Mouse (Mus musculus) brain, embryonic 14.5 days (tissue): ENCODE data around the gene Rnase13. TPM values are rescaled to one million over a fixed set of nuclear protein-coding genes. Genes with fewer than 3 reads are reported as not detected.
A peak's percentile ranks its signal among the peaks of the same experiment; 100 is the strongest.

Experiments used
- DNase-seq: peaks from one replicate; pipeline ENCODE4 v3.0.0-alpha.2; 2011; ENCODE audit warnings: low read depth
- CTCF ChIP-seq: fragments of 200-500 bp; IDR thresholded peaks from 2 replicates; pipeline ENCODE4 v1.5.1; 2012; ENCODE audit warnings: inconsistent platforms, mild to moderate bottlenecking, moderate library complexity, borderline replicate concordance; ENCODE audit not compliant: insufficient read depth, insufficient read length; ENCODE audit errors: extremely low read depth
- POLR2A ChIP-seq: fragments of 200-500 bp; IDR thresholded peaks from 2 replicates; pipeline ENCODE4 v1.6.1; 2012; ENCODE audit warnings: mild to moderate bottlenecking, inconsistent platforms, borderline replicate concordance; ENCODE audit not compliant: poor library complexity, insufficient read depth, insufficient read length, severe bottlenecking; ENCODE audit errors: extremely low read depth
- polyA plus RNA-seq: library from polyadenylated mRNA; depleted of rRNA; stranded (reverse); fragments of >200 nt; gene quantifications from 2 replicates; pipeline ENCODE4 v1.2.3, GENCODE M21; 2012

Gene Rnase13
- polyA plus RNA-seq, 1 experiment, result not detected

DNA sequence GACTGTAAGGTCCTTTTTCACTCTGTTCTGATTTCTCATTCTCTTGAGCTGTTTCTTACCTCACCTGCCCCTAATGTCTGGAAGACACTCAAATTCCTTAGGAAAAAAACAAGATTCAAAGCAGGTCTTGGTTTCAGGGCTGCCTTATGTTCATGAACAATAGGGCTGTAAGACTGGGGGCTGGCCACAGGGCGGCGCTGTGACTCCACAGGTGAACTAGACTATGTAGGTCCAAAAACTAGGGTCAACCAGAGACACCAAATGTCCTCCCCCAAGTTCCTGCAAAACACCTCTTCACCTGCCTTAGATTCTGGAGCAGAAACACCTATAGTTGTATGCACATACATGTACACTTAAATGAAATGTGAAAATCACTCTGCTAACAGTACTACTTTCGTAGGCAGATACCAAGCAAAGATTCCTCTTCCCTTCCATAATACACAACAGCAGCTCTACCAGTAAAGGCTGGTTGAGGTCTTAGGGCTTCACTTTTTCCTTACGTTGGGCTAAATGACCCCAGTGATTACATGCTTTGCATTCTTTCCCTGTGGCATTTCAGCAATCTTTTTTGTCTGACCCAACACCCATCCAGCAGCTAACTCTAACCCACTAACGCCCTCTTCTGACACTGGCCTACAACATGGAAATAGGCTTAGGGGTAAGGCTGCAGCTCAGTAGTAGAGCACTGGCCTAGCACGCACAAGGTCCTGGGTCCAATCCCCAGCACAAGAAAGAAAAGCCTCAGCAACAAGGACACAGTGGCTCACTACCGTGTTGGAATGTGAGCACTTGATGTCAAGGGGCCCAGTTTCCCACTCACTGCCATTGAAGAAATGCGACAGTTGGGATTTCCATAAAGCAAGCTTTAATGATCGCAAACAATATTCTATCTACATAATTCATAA lies 19.5 kb downstream of the Rnase13 start:
- peak; percentile 91 for TF ChIP-seq CTCF
- TF ChIP-seq POLR2A, result no peak
- DNase-seq, result peak; percentile 86

DNA sequence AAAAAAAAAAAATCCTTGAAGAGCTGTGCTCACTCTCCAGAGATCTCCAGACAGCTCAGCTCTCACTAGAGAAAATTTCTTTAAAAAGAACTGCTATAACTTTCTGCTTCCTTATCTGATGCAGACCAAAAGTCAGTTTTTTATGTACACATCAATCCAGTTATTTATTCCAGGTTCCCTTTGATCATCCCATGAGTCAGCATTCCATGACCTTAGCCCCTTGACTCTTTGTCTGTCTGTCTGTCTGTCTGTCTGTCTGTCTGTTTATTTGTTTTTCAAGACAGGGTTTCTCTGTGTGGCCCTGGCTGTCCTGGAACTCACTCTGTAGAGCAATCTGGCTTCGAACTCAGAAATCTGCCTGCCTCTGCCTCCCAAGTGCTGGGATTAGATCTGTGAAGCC lies 23.2 kb downstream of the Rnase13 start:
- TF ChIP-seq CTCF, result no peak
- DNase-seq, result no peak

DNA sequence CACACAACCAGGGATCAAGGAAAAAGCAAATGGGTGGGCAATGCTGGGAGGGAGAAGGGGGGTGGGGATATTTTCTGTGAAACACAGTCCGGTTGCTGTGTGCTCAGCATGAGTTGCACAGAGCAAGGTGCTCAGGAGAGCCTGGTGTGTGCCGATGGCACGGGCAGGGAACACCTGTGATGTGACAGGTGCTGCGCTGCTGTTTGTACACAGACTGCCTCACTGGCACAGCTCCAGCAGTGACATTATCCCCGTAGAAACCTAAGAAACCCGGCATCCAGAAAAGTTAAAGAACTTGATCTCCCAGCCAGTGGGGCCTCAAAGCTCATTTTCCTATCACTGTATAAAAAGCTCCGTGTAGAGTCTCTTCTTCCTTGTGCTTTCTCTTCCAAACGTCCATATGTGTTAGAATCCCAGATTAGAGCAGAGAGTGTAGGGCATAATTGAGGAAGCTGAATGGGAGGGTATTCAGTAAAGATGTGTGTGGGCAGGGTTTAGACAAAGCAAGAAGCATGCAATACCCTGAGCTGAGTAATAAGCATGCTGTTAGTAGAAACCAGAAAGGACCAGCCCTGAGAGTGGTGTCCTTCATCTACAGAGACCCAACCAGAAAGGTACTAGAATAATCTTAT lies 25.9 kb downstream of the Rnase13 start:
- TF ChIP-seq CTCF (no peak), POLR2A (no peak)
- no peak for DNase-seq

DNA sequence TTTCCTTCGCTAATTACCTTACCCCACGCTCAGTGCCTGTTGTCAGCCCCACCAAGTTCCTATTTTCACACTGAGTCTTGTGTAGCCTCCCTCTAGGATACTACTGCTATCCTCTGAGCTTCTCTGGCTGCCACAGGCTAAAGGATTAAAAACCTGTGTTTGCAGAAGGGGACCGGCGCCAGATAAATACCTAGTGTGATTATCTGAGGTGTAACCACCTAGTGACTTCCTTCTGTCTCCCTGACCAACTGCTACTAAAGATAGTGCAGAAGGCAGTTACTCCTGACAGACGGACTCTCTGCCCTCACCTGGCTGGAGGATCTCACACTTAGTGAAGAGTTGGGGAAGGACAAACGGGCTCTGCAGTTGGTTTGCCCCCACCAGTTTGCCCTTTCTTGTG lies 26.6 kb downstream of the Rnase13 start:
- TF ChIP-seq CTCF (no peak), POLR2A (no peak)
- no peak for DNase-seq

DNA sequence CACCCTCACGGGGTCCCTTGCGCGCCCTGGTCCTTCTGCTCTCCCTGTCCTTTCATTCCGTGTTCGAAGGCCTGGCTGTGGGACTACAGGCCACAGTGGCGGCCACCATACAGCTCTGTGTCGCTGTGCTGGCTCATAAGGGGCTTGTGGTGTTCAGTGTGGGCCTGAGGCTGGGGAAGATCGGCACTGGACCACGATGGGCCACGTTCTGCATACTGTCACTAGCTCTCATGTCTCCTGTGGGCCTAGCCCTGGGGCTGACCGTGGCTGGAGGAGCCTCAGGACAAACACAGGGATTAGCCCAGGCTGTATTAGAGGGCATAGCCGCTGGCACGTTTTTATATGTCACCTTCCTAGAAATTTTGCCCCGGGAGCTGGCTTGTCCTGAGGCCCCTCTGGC lies 27.5 kb downstream of the Rnase13 start:
- TF ChIP-seq POLR2A (no peak), CTCF (no peak)
- no peak for DNase-seq

DNA sequence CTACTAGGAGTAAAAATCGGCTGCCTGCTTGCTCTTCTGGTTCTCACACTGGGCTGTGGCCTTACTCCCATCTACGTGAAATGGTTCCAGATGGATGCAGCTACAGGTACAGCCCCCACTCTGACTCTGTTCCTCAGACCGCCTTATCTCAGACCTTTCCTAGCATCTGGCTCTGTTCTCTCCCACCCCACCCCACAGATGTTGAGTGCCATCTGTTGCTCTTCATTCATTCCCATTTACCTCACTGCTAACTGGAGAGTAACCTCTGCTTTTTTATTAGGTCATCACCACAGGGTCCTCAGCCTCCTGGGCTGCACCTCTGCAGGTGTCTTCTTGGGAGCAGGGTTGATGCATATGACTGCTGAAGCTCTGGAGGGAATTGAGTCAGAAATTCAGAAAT lies 28.8 kb downstream of the Rnase13 start:
- DNase-seq, result no peak
- TF ChIP-seq POLR2A, result no peak
- no peak for TF ChIP-seq CTCF

DNA sequence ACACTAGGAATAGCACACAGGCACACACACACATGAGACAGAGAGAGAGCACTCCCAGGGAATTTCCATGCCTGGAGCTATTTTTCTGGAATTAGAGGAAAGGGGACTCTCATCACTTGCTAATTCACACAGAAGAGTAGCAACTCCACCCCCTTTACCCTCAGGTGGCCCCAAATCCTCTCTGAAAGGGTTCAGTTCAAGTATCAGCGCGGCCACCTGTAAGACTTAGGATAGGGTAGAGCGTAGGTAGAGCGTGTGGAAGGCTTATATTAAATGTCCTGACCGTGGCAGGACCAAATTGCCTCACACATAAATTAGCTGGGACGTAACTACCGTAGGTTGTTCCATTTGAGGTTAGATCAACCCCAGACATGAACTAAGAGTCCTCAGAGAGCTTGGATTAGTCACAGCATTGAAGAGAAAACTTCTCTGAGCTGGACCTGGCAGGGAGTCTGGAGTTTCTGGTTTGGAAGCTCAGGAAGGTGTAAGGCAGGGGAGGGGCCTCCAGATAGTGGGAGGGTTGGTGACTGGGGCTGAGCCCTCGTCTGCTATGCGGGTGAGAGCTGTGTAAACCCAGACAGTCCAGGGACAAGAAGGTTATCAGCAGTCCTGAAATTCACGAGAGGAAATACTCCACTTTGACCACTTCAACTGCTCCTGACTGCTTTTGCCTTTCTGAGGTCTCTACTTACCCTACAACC lies 29.3 kb downstream of the Rnase13 start:
- no peak for DNase-seq
- TF ChIP-seq POLR2A, result no peak
- TF ChIP-seq CTCF, result no peak

DNA sequence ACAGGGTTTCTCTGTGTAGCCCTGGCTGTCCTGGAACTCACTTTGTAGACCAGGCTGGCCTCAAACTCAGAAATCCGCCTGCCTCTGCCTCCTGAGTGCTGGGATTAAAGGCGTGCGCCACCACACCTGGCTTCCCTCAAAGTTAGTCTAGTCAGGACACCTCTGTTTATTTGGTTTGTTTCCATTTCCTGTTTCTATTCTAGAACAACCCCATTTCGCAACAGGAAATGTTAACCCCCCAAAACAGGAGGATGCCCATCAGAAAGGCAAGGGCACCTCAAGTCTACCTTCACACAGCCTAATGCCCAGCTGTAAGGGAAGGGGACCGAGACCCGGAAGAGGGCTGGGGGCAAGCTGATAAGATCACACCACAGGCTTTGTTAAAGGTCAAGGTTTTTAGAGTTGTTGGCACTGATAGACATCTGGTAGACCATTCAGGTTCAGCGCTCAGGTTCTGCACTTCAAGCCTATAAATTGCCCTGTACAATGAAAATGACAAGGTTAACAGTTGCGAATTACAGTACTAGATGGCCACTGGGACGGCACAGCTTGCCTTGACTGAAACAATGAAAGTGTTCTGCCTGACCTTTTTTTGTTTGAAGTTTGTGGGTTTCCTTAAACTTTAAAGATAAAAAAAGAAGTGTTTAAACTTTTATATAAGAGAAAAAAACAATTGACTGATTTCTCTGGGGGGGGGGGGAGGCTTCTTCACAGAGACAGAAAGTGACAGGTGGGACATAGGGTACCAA lies 30.2 kb downstream of the Rnase13 start, which contains the start of gene Slc39a2:
TSS of gene Slc39a2 (plus strand) at position 699 of the 749 bp plus-strand sequence.
- TF ChIP-seq POLR2A, result no peak
- TF ChIP-seq CTCF, result no peak
- no peak for DNase-seq

DNA sequence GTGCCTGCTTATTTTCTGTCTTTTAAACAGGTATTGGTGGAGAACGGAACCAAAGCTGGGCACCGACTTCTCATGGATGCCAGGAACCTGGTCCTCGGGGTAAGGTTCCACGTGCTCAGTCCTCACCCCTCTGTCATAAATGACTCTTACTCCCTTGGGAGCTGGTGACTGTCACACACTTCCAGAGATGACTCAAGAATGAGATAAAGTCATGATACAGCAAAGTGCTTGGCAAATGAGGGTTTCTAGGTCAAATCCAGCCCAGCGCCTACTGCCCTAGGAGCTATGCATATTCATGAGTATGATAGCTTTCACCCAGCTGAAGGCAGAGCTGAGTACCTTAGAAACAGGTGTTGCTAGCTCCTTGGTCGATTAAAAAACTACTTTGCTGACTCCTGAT lies 32.7 kb downstream of the Rnase13 start:
- TF ChIP-seq POLR2A (no peak), CTCF (no peak)
- no peak for DNase-seq

DNA sequence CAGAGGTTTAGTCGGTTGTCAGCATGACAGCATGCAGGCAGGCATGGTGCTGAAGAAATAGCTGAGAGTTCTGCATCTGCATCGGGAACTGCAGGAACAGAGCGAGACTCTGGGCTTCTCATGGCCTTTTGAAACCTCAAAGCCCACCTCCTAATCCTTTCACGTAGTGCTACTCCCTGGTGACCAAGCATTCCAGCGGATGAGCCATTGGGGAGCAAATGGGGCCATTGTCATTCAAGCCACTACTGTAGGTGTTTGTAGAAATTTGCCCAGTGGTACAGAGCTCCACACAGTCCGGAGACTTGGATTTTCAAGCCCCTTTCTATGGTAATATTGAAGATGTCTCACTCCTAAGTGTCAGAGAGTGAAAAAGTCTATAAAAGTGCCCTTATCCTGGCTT lies 36.5 kb downstream of the Rnase13 start:
- TF ChIP-seq POLR2A (no peak), CTCF (no peak)

More for the DNA sequence above, 36.5 kb downstream of the Rnase13 start:
- no peak for DNase-seq
